ENCODE assay signal across 25 mouse cellular contexts in genomic region chr5:78474041-78474440, GRCm38 (mm10).
"Had no signal": no experiment of that assay in that cellular context is flagged by ENCODE, and none has a peak within 500 bp of the region (broad histone marks: within the 10 kb centered on the region; RNA-seq: fewer than 3 reads in every experiment).

No protein-coding gene starts in this region.

- H3K27ac ChIP-seq: gastrocnemius, adult 2 months; heart, adult 2 months; heart, embryonic 10.5 days; hindbrain, embryonic 14.5 days; intestine, embryonic 15.5 days; kidney, postnatal 0 days; layer of hippocampus, adult 2 months; left cerebral cortex, adult 2 months; limb, embryonic 12.5 days; liver, embryonic 13.5 days; liver, embryonic 15.5 days had no signal

- H3K9me3 ChIP-seq: heart, embryonic 10.5 days; heart, embryonic 12.5 days; intestine, embryonic 15.5 days; limb, embryonic 12.5 days; liver, embryonic 13.5 days; liver, embryonic 15.5 days had no signal

- H3K4me1 ChIP-seq: heart, embryonic 10.5 days; heart, embryonic 12.5 days; intestine, embryonic 15.5 days; limb, embryonic 12.5 days; liver, embryonic 13.5 days; liver, embryonic 15.5 days had no signal

- ATAC-seq: hindbrain, embryonic 16.5 days; inflammation-experienced regulatory T-cells, adult 6 months; intestine, embryonic 15.5 days; intestine, postnatal 0 days had no signal

- H3K9ac ChIP-seq: heart, embryonic 12.5 days; hindbrain, embryonic 14.5 days; intestine, embryonic 15.5 days; limb, embryonic 12.5 days; liver, embryonic 13.5 days; liver, embryonic 15.5 days had no signal

- H3K36me3 ChIP-seq: heart, embryonic 10.5 days; heart, embryonic 12.5 days; intestine, embryonic 15.5 days; limb, embryonic 12.5 days; liver, embryonic 13.5 days; liver, embryonic 15.5 days had no signal

- H3K27me3 ChIP-seq: heart, embryonic 12.5 days; intestine, embryonic 15.5 days; limb, embryonic 12.5 days; liver, embryonic 13.5 days; liver, embryonic 15.5 days had no signal

- H3K4me2 ChIP-seq: heart, embryonic 12.5 days; hindbrain, embryonic 14.5 days; intestine, embryonic 15.5 days; limb, embryonic 12.5 days; liver, embryonic 11.5 days; liver, embryonic 13.5 days; liver, embryonic 15.5 days had no signal

- H3K4me3 ChIP-seq: gastrocnemius, adult 2 months; heart, adult 2 months; heart, embryonic 10.5 days; heart, embryonic 12.5 days; intestine, embryonic 15.5 days; layer of hippocampus, adult 2 months; left cerebral cortex, adult 2 months; limb, embryonic 12.5 days; liver, embryonic 13.5 days; liver, embryonic 15.5 days had no signal

- DNase-seq: gastrocnemius, adult 2 months; gastrocnemius, postnatal 10 days; gastrocnemius, postnatal 25 days; heart, adult 2 months; heart, postnatal 10 days; heart, postnatal 4 days; kidney, adult 18-20 months; kidney, adult 8-10 months; kidney, postnatal 25 days; kidney, postnatal 4 days; liver; liver, embryonic 13.5 days had no signal
